Mouse (Mus musculus) forelimb bud, embryonic 11.5 days (tissue): ENCODE measurements at regions not wholly inside any gene's neighbourhood (a gene's known extent, or its start where the extent isn't known, plus 50 kb on each side); places are given as distances from the start of the nearest gene placed in this dataset.

Experiments
- DNase-seq: peaks from one replicate; pipeline ENCODE4 v3.0.0-alpha.2; 2012; ENCODE audit warnings: low read depth, low spot score

DNA sequence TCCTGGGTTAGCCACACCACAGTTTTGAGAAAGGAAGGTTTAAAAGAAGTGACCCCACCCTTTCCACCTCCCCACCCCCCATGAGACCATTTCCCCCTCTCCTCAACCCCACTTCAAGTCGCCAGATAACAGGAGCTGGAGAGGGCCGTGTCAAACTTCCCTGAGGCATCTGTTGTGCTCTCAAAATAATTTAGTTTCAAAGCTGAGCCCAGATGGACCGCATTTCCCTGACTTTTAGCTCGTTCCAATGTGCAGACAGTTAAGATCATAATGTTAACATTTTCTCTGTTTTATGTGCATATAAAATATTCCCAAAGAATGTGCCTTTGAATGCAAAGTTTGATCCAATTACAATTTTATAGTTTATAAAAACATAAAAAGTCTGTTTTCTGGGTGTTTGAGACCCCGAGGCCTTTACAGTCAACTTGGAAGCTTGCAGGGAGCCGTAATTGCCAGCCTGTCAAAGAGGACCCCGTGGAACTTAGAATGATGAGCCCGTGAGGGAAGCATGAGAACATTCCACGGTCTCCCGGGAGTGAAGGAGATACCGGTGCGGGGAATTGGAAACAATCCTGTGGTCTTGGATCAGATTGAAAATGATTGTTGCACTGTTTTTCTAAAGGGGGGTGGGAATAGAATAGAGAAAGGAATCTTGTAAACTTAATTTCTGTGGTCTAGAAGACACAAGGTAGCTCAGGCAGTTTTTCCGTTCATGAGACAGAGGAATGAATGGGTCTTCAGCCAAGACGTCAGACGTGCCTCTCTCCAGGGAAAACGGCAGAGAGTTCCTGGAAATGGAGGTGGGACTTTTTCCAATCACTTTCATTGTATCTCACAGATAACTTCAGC lies 903.3 kb downstream of the Mrps31 start:
- no peak for DNase-seq

DNA sequence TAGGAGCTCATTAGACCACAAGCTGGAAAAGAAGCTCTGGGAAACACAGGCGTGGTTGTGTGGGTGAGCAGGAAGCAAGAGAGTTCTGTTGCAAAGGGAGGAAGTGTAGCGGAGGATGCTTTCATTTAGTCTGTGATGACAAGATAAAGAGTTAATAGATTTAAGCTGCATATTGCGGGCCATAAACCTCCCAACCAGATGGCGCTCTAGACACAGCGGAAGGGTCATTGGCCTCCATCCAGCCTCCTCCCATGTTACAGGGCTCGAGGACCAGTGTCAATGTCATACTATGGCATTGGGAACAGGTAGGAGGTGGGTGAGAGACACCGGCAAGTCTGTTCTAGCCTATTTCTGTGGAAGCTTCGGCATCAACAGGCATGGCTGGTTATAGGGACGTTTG lies 908.4 kb downstream of the Mrps31 start:
- DNase-seq, result no peak

DNA sequence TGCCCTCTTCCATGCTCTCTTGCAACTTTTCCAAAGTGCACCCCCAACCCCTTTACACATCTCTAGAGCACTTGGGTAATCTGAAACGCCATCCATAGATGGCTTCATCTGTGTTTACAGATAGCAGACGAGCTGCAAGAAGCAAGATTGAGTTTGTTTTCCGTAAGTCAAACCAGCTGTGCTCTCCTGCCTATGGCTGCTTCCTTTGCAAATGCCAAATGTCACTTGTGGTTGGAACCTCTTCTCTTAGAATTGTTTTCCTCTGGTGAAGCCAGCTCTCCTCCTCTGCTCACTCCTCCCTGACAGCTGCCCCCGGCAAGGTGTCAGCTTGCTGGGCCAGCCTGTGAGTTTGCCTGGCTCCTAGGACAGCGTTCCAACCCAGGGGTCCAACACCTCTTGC lies 910.0 kb downstream of the Mrps31 start:
- DNase-seq, result no peak

DNA sequence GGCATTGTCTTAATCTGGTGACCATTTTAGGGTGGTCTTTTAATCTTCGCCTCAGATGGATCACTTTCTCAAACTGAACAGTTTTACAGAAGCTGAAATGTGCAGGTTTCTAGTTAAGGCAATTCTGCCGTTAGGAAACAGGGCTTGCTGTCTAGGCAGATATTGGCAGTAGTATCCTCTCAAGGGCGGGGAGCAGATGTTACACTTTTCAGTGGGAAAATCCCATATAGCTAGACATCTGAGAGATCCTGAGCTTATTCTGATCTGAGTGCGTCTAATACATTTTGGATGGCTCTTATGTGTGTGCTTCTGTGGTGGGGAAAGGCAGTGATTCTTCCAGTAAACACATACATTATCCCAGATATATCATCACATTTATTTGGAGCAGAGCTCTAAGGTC lies 916.1 kb downstream of the Mrps31 start:
- no peak for DNase-seq

DNA sequence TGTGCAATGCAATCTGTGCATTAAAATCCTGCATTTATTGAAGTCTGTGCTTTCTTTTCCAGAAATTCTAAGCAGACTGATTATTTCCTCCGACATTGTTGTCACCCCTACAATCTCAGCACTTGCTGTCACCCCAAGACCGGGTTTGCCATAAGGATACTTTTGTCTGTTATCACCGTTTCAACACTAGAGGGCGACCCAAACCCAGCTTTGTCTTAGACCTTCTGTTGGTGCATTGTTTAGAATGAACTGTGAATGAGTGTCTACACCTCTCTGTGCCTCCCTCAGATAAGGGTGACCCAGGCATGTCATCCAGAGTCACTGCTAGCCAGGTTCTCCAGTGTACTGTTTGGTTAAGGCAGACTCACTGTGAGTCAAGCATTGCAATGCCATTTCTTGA lies 933.0 kb downstream of the Mrps31 start:
- DNase-seq, result peak; percentile 58

DNA sequence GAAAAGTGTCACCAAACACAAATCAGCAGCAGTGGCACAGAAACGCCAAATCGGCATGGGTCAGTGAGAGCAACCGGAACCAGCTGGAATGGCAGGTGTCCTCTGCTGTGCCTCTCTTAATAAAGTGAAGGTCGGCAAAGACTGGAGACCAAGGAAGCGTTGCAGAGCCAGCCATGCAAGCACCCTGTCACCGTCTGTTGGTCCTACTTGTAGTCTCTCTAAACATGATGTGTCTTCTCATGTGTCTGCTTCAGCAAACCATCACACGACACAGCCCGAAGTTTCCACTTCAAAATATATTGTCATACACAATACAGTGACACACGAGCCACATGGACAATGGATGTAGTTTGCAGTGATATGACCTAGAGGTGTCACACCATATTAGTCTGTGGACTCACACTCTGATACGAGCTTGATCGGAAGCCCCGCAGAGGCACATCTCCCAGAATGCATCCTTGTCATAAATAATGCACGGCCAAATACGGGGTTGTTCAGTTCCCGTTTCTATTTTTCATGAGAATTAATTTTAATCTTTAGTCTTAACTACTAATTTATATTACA lies 940.3 kb downstream of the Mrps31 start:
- DNase-seq, result no peak

DNA sequence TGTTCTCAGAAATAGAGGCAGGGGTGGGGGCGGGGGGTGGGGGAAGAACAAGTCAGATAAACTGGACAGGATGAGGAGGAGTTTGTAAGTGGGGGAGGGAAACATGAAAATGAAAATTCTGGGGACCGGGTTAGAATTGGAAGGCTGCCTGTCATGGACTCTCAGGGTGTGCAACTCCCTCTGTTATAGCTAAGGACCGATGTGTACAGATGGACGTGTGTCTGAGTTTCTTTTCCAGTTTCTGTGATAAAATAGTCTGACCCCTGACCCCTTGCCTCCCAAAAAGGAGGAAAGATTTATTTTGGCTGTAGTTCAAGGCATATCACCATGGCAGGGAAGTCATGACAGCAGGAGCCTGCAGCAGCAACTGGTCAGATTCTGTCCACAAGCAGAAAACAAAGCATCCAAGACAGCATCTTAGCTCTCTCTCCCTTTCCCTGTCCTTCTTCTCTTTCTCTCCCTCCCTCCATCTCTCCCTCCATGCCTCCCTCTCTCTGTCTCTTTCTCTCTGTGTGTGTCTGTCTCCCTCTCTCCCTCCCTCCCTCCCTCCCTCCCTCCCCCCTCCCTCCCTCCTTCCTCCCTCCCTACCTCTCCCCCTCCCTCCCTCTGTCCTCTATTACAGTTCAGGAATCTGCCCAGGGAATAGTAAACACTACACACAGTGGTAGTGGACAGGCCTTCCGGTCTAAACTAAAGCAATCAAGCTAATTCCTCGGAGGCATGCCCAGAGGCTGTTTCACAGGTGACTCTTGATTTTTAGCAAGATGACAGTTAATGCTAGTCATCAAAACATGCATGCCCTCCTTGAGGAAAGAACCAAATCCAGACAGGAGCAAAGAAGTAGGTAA lies 941.3 kb downstream of the Mrps31 start:
- DNase-seq, result no peak

DNA sequence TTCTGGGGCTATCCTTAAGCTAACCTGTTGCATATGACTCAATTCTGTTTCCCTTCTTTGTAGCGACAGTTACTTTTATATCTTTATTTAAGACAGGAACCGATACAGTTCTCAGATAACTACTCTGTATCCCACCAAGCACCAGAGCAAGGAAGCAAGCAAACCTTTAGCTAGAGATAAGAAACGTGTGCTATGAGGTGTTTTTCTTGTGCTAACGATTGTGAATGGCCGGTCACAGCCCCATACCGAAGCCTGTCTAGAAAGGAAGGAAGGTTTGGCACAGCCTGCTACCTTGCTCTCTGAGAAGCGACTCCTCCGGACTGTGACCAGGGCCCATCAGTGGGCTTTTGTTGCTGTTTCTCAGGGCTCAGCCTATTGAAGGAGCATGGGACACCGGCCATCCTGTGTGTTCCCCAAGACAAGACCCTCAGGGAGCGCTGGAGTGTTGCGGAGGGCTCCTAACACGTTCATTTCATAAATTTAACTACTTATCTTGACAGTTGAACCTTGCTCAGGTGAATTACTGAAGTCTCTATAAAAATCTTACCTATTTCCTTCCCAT lies 949.0 kb downstream of the Mrps31 start:
- DNase-seq, result no peak

DNA sequence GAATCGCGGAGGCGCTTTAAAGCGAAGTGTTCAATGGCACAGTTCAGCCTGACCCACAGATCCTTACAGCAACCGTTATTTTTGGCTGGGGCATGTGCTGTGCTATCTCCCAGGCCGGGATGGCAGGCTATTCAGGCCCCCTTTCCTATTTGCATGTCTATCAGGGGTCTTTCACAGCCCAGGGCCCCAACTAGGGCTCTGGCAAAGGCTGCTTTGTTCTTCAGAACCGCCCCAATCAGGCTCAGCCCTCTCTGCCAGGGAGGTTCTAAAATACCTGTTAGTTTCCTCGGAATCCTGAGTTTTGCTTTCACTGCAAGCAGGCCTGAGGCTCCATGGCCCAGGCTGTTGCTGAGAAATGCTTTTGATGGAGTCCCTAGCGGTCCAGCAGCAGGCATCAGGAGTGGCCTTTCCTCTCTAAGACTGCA lies 949.7 kb downstream of the Mrps31 start:
- no peak for DNase-seq
